Mouse (Mus musculus): Measurements from ENCODE around the gene Mri1. TPM values are rescaled to one million over a fixed set of nuclear protein-coding genes. Genes with fewer than 3 reads are reported as not detected.

Gene Mri1
- polyA plus RNA-seq, 1 experiment from 2014 or later = 62.9 TPM

MicroRNAs within 50 kb of the gene (microRNA counts, 519-probe panel; counts per million panel counts)
- 4,680 counts per million, percentile 88 among the panel's probes with 10 or more counts for microRNA mmu-miR-23a
- 5,224 counts per million, percentile 93 among the panel's probes with 10 or more counts for microRNA mmu-miR-27a

Small RNAs within 50 kb of the gene (microRNA-seq; reads per million reads assigned to microRNA genes)
- gene Mir23a (5,345 reads per million, percentile 90 among the genes with 10 or more reads in this experiment), gene Mir24-2 (not detected), gene Mir27a (127 reads per million, percentile 49 among the genes with 10 or more reads in this experiment), gene Mir3074-2 (not detected)

Other genes with a start within 250 kb of the Mri1 start
- gene 2210011C24Rik, start 245.2 kb downstream of the Mri1 start, polyA plus RNA-seq (2016; fragmentation: Nextera tagmentation; extraction: Ambion mirVana) = not detected in 2 replicates
- 8.6 and 10.9 TPM in 2 replicates for gene Palm3, start 235.9 kb downstream of the Mri1 start, polyA plus RNA-seq (2016; fragmentation: Nextera tagmentation; extraction: Ambion mirVana)
- gene Il27ra, start 214.7 kb downstream of the Mri1 start, polyA plus RNA-seq (2016; fragmentation: Nextera tagmentation; extraction: Ambion mirVana) = 0.14 and 0.33 TPM in 2 replicates
- not detected in 2 replicates for gene Rln3, start 212.3 kb downstream of the Mri1 start, polyA plus RNA-seq (2016; fragmentation: Nextera tagmentation; extraction: Ambion mirVana)
- gene Gm10643, start 192.2 kb downstream of the Mri1 start, polyA plus RNA-seq (2016; fragmentation: Nextera tagmentation; extraction: Ambion mirVana) = 2.1 and 3.0 TPM in 2 replicates
- gene Rfx1, start 190.5 kb downstream of the Mri1 start, polyA plus RNA-seq (2016; fragmentation: Nextera tagmentation; extraction: Ambion mirVana) = 8.9 and 9.4 TPM in 2 replicates
- gene Dcaf15, start 152.6 kb downstream of the Mri1 start, polyA plus RNA-seq (2016; fragmentation: Nextera tagmentation; extraction: Ambion mirVana) = 16.4 and 19.7 TPM in 2 replicates
- gene Podnl1, start 131.3 kb downstream of the Mri1 start, polyA plus RNA-seq (2016; fragmentation: Nextera tagmentation; extraction: Ambion mirVana) = 0.39 and 0.50 TPM in 2 replicates
- gene Cc2d1a, start 109.4 kb downstream of the Mri1 start, polyA plus RNA-seq (2016; fragmentation: Nextera tagmentation; extraction: Ambion mirVana) = 21.6 and 21.7 TPM in 2 replicates
- gene 4930432K21Rik, start 109.3 kb downstream of the Mri1 start, polyA plus RNA-seq (2016; fragmentation: Nextera tagmentation; extraction: Ambion mirVana) = 1.6 and 1.9 TPM in 2 replicates
- 5.8 and 7.2 TPM in 2 replicates for gene Nanos3, start 72.1 kb downstream of the Mri1 start, polyA plus RNA-seq (2016; fragmentation: Nextera tagmentation; extraction: Ambion mirVana)
- 57.5 and 59.0 TPM in 2 replicates for gene Zswim4, start 20.3 kb downstream of the Mri1 start, polyA plus RNA-seq (2016; fragmentation: Nextera tagmentation; extraction: Ambion mirVana)
- 255 and 266 TPM in 2 replicates for gene D8Ertd738e, start 7.6 kb downstream of the Mri1 start, polyA plus RNA-seq (2016; fragmentation: Nextera tagmentation; extraction: Ambion mirVana)
- 18.4 and 22.0 TPM in 2 replicates for gene Ccdc130, start 13.1 kb upstream of the Mri1 start, polyA plus RNA-seq (2016; fragmentation: Nextera tagmentation; extraction: Ambion mirVana)
- 13.3 and 16.1 TPM in 2 replicates for gene Cacna1a, start 131.1 kb upstream of the Mri1 start, polyA plus RNA-seq (2016; fragmentation: Nextera tagmentation; extraction: Ambion mirVana)